Mouse (Mus musculus) forebrain, embryonic 14.5 days (tissue): Measurements from ENCODE around the gene Olfr1295. TPM values are rescaled to one million over a fixed set of nuclear protein-coding genes. Genes with fewer than 3 reads are reported as not detected.

Experiments used
- ATAC-seq: fragments of 200-750 bp; cut with Nextera tagmentation; 2 replicates; pipeline ENCODE4 v1.8.0; 2017; ENCODE audit warnings: mild to moderate bottlenecking, moderate library complexity
- DNase-seq: peaks from one replicate; pipeline ENCODE4 v3.0.0-alpha.2; 2015; ENCODE audit warnings: low spot score
- H3K27ac ChIP-seq: fragments of 300-500 bp; sonication (generic); 2 replicates; pipeline ENCODE4 v1.5.1; 2014; ENCODE audit warnings: low read depth, mild to moderate bottlenecking, control low read depth, low read length, moderate library complexity
- H3K27me3 ChIP-seq: fragments of 300-500 bp; sonication (generic); replicated peaks from 2 replicates; pipeline ENCODE4 v1.6.1; 2014; ENCODE audit warnings: low read length, control low read depth, mixed read lengths; ENCODE audit not compliant: control insufficient read depth, insufficient read depth
- H3K36me3 ChIP-seq: fragments of 300-500 bp; sonication (generic); 2 replicates; pipeline ENCODE4 v1.6.1; 2014; ENCODE audit warnings: low read length, control low read depth; ENCODE audit not compliant: control insufficient read depth, insufficient read depth
- H3K4me1 ChIP-seq: fragments of 300-500 bp; sonication (generic); 2 replicates; pipeline ENCODE4 v1.6.1; 2014; ENCODE audit warnings: antibody characterized with exemption, low read length, control low read depth; ENCODE audit not compliant: control insufficient read depth, insufficient read depth
- H3K4me2 ChIP-seq: fragments of 300-500 bp; sonication (generic); 2 replicates; pipeline ENCODE4 v1.6.1; 2014; ENCODE audit warnings: mild to moderate bottlenecking, control low read depth, low read length
- H3K4me3 ChIP-seq: fragments of 300-500 bp; sonication (generic); 2 replicates; pipeline ENCODE4 v1.5.1; 2014; ENCODE audit warnings: low read depth, low read length, control low read depth
- H3K9ac ChIP-seq: fragments of 300-500 bp; sonication (generic); 2 replicates; pipeline ENCODE4 v1.6.1; 2014; ENCODE audit warnings: mild to moderate bottlenecking, low read length, control low read depth, moderate library complexity
- H3K9me3 ChIP-seq: fragments of 300-500 bp; sonication (generic); replicated peaks from 2 replicates; pipeline ENCODE4 v1.6.1; 2016; ENCODE audit warnings: low read length, control low read depth, mixed read lengths; ENCODE audit not compliant: control insufficient read depth
- WGBS: fragments of 180-500 bp; shearing (Covaris S2); extraction: QIAGEN DNeasy Blood & Tissue Kit; methylation state at CpG from one replicate; pipeline ENCODE4 v1.1.7; 2014; 5-methylcytosine and 5-hydroxymethylcytosine counted together
- polyA plus RNA-seq: library from polyadenylated mRNA; unstranded; fragments of >200 nt; fragmentation: Nextera tagmentation; extraction: Ambion mirVana; gene quantifications from 2 replicates; pipeline ENCODE4 v1.2.1, GENCODE M21; 2014

The Olfr1295 gene
- polyA plus RNA-seq = not detected in 2 replicates

- no peak for DNase-seq
- no peak within 1 kb of the TSS for H3K9ac ChIP-seq
- no peaks in the 10 kb centered on the region for H3K4me1 ChIP-seq
- H3K27me3 ChIP-seq = no peaks in the 10 kb centered on the region
- H3K9me3 ChIP-seq = no peaks in the 10 kb centered on the region
- ATAC-seq = no peak
- no peak within 1 kb of the TSS for H3K4me3 ChIP-seq
- no peak within 1 kb of the TSS for H3K27ac ChIP-seq
- no peaks in the 10 kb centered on the region for H3K36me3 ChIP-seq
- no peak within 1 kb of the TSS for H3K4me2 ChIP-seq
These were observed at the start of gene Olfr1295 for GRCm38 (mm10) chr2:111569581-111569980. TSS of gene Olfr1295 (minus strand) at chr2:111569681.

- no peaks in the 10 kb centered on the region for H3K9me3 ChIP-seq
- ATAC-seq = no peak
- no peaks in the 10 kb centered on the region for H3K4me1 ChIP-seq
- H3K27me3 ChIP-seq = no peaks in the 10 kb centered on the region
- H3K9ac ChIP-seq = no peak within 1 kb of the TSS
- H3K27ac ChIP-seq = no peak within 1 kb of the TSS
- no peaks in the 10 kb centered on the region for H3K36me3 ChIP-seq
- DNase-seq = no peak
- H3K4me2 ChIP-seq = no peak within 1 kb of the TSS
- WGBS = 46% methylated on average over 1 of the region's 1 CpGs
- H3K4me3 ChIP-seq = no peak within 1 kb of the TSS
These were observed 29.3 kb downstream of the Olfr1295 start, which contains the start of gene Olfr1294 for GRCm38 (mm10) chr2:111540191-111540590. TSS of gene Olfr1294 (minus strand) at chr2:111540291.

GRCm38 (mm10) chr2:111524903-111525302, 44.6 kb downstream of the Olfr1295 start, which contains the start of gene Olfr1293-ps:
TSS of gene Olfr1293-ps (plus strand) at chr2:111525203.
- H3K4me2 ChIP-seq = no peak within 1 kb of the TSS
- no peak within 1 kb of the TSS for H3K9ac ChIP-seq
- H3K27ac ChIP-seq = no peak within 1 kb of the TSS
- H3K27me3 ChIP-seq = no peaks in the 10 kb centered on the region
- WGBS = 93% methylated on average over 1 of the region's 1 CpGs
- no peaks in the 10 kb centered on the region for H3K36me3 ChIP-seq
- no peaks in the 10 kb centered on the region for H3K4me1 ChIP-seq
- no peaks in the 10 kb centered on the region for H3K9me3 ChIP-seq
- DNase-seq (no peak), ATAC-seq (no peak)
- no peak within 1 kb of the TSS for H3K4me3 ChIP-seq

GRCm38 (mm10) chr2:111517451-111517850, 52.0 kb downstream of the Olfr1295 start:
- Histone ChIP-seq H3K27me3 (no peaks in the 10 kb centered on the region), H3K27ac (no peak overlapping the region), H3K9me3 (no peaks in the 10 kb centered on the region), H3K4me1 (no peaks in the 10 kb centered on the region), H3K9ac (no peak overlapping the region), H3K4me2 (no peak overlapping the region), H3K36me3 (no peaks in the 10 kb centered on the region), H3K4me3 (no peak overlapping the region)
- WGBS = 91% methylated on average over 10 of the region's 10 CpGs
- ATAC-seq = no peak
- no peak for DNase-seq

Other genes starting within 250 kb of the Olfr1295 start
- not detected in 2 replicates for gene Olfr1281, start 243.2 kb downstream of the Olfr1295 start, polyA plus RNA-seq
- not detected in 2 replicates for gene Olfr1282, start 233.6 kb downstream of the Olfr1295 start, polyA plus RNA-seq
- gene Olfr1283, start 202.9 kb downstream of the Olfr1295 start, polyA plus RNA-seq = not detected in 2 replicates
- gene Olfr1284, start 194.2 kb downstream of the Olfr1295 start, polyA plus RNA-seq = not detected in 2 replicates
- gene Olfr1286, start 146.6 kb downstream of the Olfr1295 start, polyA plus RNA-seq = not detected in 2 replicates
- not detected in 2 replicates for gene Olfr1287, start 120.5 kb downstream of the Olfr1295 start, polyA plus RNA-seq
- not detected in 2 replicates for gene Olfr1288, start 95.6 kb downstream of the Olfr1295 start, polyA plus RNA-seq
- gene Olfr1289, start 88.9 kb downstream of the Olfr1295 start, polyA plus RNA-seq = not detected in 2 replicates
- gene Olfr1290, start 75.9 kb downstream of the Olfr1295 start, polyA plus RNA-seq = not detected in 2 replicates
- gene Olfr1291-ps1, start 72.5 kb downstream of the Olfr1295 start, polyA plus RNA-seq = not detected in 2 replicates
- not detected in 2 replicates for gene Olfr1293-ps, start 44.5 kb downstream of the Olfr1295 start, polyA plus RNA-seq
- gene Olfr1294, start 29.4 kb downstream of the Olfr1295 start, polyA plus RNA-seq = not detected in 2 replicates
- gene Olfr1297, start 56.8 kb upstream of the Olfr1295 start, polyA plus RNA-seq = not detected in 2 replicates
- gene Olfr1298, start 79.5 kb upstream of the Olfr1295 start, polyA plus RNA-seq = not detected in 2 replicates
- not detected in 2 replicates for gene Olfr1299, start 91.7 kb upstream of the Olfr1295 start, polyA plus RNA-seq
- not detected in 2 replicates for gene Olfr1301, start 181.3 kb upstream of the Olfr1295 start, polyA plus RNA-seq
- gene Olfr1302, start 207.7 kb upstream of the Olfr1295 start, polyA plus RNA-seq = not detected in 2 replicates